Mouse (Mus musculus) forebrain, embryonic 12.5 days (tissue): ENCODE data around the gene Mrtfb. TPM values are rescaled to one million over a fixed set of nuclear protein-coding genes. Genes with fewer than 3 reads are reported as not detected.

Source experiments
- ATAC-seq: fragments of 200-750 bp; cut with Nextera tagmentation; 2 replicates; pipeline ENCODE4 v1.8.0; 2017; ENCODE audit warnings: moderate TSS enrichment; ENCODE audit not compliant: low FRiP score
- H3K27ac ChIP-seq: fragments of 300-500 bp; sonication (generic); 2 replicates; pipeline ENCODE4 v1.5.1; 2016; ENCODE audit warnings: mild to moderate bottlenecking
- H3K27me3 ChIP-seq: fragments of 300-500 bp; sonication (generic); 2 replicates; pipeline ENCODE4 v1.6.1; 2016; ENCODE audit warnings: mild to moderate bottlenecking
- H3K36me3 ChIP-seq: fragments of 300-500 bp; sonication (generic); replicated peaks from 2 replicates; pipeline ENCODE4 v1.6.1; 2016; ENCODE audit warnings: mild to moderate bottlenecking
- H3K4me1 ChIP-seq: fragments of 300-500 bp; sonication (generic); 2 replicates; pipeline ENCODE4 v1.6.1; 2016
- H3K4me2 ChIP-seq: fragments of 300-500 bp; sonication (generic); 2 replicates; pipeline ENCODE4 v1.6.1; 2016; ENCODE audit warnings: mild to moderate bottlenecking, moderate library complexity
- H3K4me3 ChIP-seq: fragments of 300-500 bp; sonication (generic); replicated peaks from 2 replicates; pipeline ENCODE4 v1.5.1; 2016; ENCODE audit warnings: mild to moderate bottlenecking
- H3K9ac ChIP-seq: fragments of 300-500 bp; sonication (generic); 2 replicates; pipeline ENCODE4 v1.6.1; 2016; ENCODE audit warnings: mild to moderate bottlenecking
- H3K9me3 ChIP-seq: fragments of 300-500 bp; sonication (generic); 2 replicates; pipeline ENCODE4 v1.6.1; 2016
- WGBS: fragments of 180-500 bp; shearing (Covaris S2); methylation state at CpG from one replicate; pipeline ENCODE4 v1.1.7; 2016; 5-methylcytosine and 5-hydroxymethylcytosine counted together
- microRNA counts: library from miRNA; unstranded; fragments of <30 nt; microRNA quantifications from one replicate; lab custom pipeline; 2017
- microRNA-seq: library from miRNA; unstranded; fragments of <30 nt; microRNA quantifications from one replicate; pipeline ENCODE4, GENCODE M21; 2017
- polyA plus RNA-seq: library from polyadenylated mRNA; unstranded; fragments of >200 nt; fragmentation: Nextera tagmentation; extraction: Ambion mirVana; gene quantifications from 2 replicates; pipeline ENCODE4 v1.2.1, GENCODE M21; 2016

Mrtfb gene
- polyA plus RNA-seq, 1 experiment from 2014 or later: 15.5 TPM

DNA sequence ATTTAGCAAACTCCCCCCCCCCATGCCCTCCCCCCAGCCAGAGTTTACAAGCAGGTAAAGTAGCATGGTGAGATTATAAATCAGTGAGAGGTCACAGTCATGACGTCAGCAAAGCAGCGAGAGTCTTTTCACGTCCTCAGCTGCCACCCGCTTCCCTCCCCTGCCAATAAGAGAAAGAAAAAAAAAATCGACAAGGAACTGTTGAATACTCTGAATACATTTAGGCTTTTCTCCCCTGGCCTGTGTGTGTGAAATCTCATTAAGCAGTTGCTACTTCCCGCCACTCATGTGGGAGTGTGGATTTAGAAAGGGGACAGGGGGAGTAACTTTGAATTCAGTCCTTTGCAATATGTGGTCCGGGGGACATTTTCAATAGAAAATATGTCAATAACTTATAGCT is 194.6 kb downstream of the Mrtfb start:
- Histone ChIP-seq H3K9ac (no peak overlapping the region), H3K27ac (no peak overlapping the region), H3K9me3 (no peaks in the 10 kb centered on the region), H3K4me2 (no peak overlapping the region), H3K27me3 (peaks cover 91% of the 10 kb centered on the region), H3K4me3 (no peak overlapping the region), H3K36me3 (no peaks in the 10 kb centered on the region), H3K4me1 (peaks cover 61% of the 10 kb centered on the region)
- WGBS: 8% methylated on average over 7 of the region's 7 CpGs
- ATAC-seq: no peak

DNA sequence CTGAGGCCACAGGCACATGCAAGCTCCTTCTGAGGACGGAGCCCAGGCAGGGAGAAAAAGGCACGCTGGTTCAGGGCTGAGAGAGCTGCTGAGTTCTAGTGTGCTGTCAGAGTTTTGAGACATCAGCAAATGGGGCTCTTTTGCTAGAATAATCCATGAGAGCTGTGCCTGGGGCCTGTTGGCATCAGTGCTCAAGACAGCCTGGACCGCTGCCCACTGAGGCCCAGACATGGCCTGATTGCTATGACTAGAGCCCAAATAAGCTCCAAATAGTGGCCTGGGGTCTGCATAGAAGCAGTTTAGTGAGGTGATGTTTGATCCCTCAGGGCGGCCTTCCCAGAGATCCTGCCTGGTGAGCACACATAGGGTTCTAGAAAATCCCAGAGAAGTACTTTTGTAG is 195.7 kb downstream of the Mrtfb start:
- ATAC-seq: no peak
- no peak overlapping the region for H3K27ac ChIP-seq
- 81% methylated on average over 4 of the region's 4 CpGs for WGBS
- peaks cover 91% of the 10 kb centered on the region for H3K27me3 ChIP-seq
- no peak overlapping the region for H3K4me2 ChIP-seq
- no peak overlapping the region for H3K9ac ChIP-seq
- peaks cover 55% of the 10 kb centered on the region for H3K4me1 ChIP-seq
- H3K36me3 ChIP-seq: no peaks in the 10 kb centered on the region
- no peaks in the 10 kb centered on the region for H3K9me3 ChIP-seq
- no peak overlapping the region for H3K4me3 ChIP-seq

DNA sequence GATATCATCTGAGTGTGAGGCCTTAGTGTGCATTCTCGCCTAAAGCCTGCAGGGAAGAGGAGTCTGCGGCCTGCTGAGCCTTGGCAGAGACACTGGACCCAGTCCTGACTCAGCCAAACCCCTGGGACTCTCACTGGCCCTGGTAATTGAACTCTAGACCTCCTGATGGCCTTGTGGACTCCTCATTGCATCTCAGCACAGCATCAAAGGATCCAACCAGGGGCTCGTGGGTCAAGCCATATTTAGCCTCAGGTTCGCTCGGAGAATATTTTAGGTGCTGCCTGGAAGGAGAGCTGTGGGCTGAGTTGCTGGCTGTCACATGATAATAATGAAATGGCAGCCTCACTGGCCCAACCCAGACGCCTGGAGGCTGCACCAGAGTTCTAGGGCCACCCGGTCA is 196.4 kb downstream of the Mrtfb start:
- Histone ChIP-seq H3K9me3 (no peaks in the 10 kb centered on the region), H3K4me3 (no peak overlapping the region), H3K4me2 (no peak overlapping the region), H3K27ac (no peak overlapping the region), H3K4me1 (peaks cover 48% of the 10 kb centered on the region), H3K9ac (no peak overlapping the region), H3K27me3 (peaks cover 91% of the 10 kb centered on the region), H3K36me3 (no peaks in the 10 kb centered on the region)
- ATAC-seq: no peak
- WGBS: 89% methylated on average over 7 of the region's 7 CpGs

DNA sequence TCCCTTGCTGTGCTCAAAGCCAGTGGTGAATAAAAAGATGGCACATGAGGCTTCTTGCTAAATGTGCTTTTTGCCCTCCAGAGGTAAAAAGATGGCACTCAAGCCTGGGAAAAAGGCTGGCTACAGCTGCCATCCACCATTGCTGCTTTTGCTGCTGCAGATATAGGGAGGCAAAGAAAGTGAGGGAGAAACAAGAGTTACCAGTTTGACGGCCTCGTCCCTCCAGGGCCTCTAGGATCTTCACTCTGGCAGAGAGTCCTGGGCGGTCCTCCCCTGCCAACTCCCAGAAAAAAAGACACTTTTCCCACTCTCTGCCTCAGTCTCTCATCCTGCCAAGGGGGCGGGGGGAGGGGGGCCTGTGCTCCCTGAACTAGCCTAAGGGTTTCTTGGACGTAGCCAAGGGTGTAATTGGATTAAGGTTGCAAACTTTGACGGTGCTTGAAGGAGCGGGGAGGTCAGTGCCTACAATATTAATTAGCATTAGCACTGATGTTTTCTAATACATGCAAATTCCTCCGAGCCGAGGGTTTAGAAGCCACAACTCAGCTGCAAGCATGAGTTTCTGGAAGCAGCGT is 197.8 kb downstream of the Mrtfb start:
- WGBS: 2% methylated on average over 10 of the region's 10 CpGs
- Histone ChIP-seq H3K9me3 (no peaks in the 10 kb centered on the region), H3K36me3 (no peaks in the 10 kb centered on the region), H3K27ac (no peak overlapping the region), H3K27me3 (peaks cover 83% of the 10 kb centered on the region), H3K9ac (0 out of 2 replicates have a peak overlapping the region, but pooled peaks have one; percentile 12), H3K4me1 (peaks cover 36% of the 10 kb centered on the region), H3K4me2 (no peak overlapping the region), H3K4me3 (no peak overlapping the region)
- ATAC-seq: peak; percentile 68

DNA sequence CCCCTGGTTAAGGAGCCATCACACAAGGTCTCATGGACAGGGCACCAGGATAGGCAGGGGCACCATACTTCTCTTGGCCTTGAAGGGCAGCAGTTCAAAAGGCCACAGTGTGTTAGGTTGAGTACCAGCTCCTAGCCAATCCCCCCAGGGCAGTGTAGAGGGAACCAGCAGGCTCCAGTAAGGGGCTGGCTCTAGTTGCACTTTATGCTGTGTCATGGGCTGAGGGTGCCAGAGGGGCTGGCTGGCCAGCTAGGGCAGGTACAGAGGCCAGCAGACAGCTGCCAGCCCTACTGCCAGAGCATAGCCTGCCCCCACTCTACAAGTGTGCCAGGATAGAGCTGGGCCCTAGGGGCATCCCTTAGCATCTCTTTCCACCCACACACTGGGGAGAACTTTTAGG is 199.3 kb downstream of the Mrtfb start:
- Histone ChIP-seq H3K27ac (no peak overlapping the region), H3K9me3 (no peaks in the 10 kb centered on the region), H3K4me2 (no peak overlapping the region), H3K27me3 (peaks cover 69% of the 10 kb centered on the region), H3K4me1 (peaks cover 22% of the 10 kb centered on the region), H3K36me3 (no peaks in the 10 kb centered on the region), H3K4me3 (no peak overlapping the region), H3K9ac (no peak overlapping the region)
- ATAC-seq: no peak

DNA sequence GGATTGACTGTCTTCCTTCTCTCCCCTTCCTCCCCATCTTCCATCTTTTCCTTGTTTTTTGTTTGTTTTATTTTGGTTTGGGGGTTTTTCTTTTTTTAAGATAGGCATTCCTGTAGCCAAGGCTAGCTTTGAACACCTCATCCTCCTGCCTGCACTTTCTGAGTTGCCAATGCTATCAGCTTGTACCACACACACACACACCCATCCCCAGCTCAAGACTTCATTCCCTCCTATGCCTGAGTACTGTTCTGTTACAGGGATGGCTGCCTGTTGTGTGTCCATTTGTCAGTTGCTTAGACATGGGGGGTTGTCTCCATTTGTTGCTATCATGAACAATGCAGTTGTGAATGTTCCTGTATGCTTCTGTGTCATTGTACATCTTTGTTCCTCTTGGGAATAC is 202.3 kb downstream of the Mrtfb start:
- no peaks in the 10 kb centered on the region for H3K9me3 ChIP-seq
- H3K27ac ChIP-seq: no peak overlapping the region
- H3K27me3 ChIP-seq: peaks cover 39% of the 10 kb centered on the region
- ATAC-seq: no peak
- H3K36me3 ChIP-seq: no peaks in the 10 kb centered on the region
- peaks cover 15% of the 10 kb centered on the region for H3K4me1 ChIP-seq
- H3K9ac ChIP-seq: no peak overlapping the region
- H3K4me2 ChIP-seq: no peak overlapping the region
- H3K4me3 ChIP-seq: no peak overlapping the region

DNA sequence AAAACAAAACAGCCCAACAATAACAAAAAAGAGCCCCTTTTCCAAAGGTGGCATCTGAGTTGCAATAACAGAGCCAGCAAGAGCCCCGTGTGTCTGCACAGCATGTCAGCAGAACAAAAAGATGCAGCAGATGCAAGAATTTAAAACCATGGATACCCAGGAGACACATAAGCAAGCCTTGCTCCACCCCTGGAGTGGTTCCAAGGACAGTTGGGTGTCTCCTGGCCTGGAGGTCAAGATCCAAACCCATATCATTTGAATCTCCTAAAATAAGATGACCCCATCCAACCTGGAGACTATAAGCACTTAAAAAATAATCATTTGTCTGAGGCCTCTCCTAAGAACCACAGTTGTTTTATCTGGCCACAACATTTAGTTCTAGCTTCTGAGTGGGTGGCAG is 203.8 kb downstream of the Mrtfb start:
- 42% methylated on average over 1 of the region's 1 CpGs for WGBS
- no peak overlapping the region for H3K27ac ChIP-seq
- H3K9me3 ChIP-seq: no peaks in the 10 kb centered on the region
- no peak overlapping the region for H3K4me2 ChIP-seq
- H3K4me1 ChIP-seq: 0 out of 2 replicates have a peak, but pooled peaks cover 4% of the 10 kb centered on the region
- ATAC-seq: no peak
- H3K9ac ChIP-seq: no peak overlapping the region
- H3K4me3 ChIP-seq: no peak overlapping the region
- H3K27me3 ChIP-seq: peaks cover 33% of the 10 kb centered on the region
- H3K36me3 ChIP-seq: no peaks in the 10 kb centered on the region

DNA sequence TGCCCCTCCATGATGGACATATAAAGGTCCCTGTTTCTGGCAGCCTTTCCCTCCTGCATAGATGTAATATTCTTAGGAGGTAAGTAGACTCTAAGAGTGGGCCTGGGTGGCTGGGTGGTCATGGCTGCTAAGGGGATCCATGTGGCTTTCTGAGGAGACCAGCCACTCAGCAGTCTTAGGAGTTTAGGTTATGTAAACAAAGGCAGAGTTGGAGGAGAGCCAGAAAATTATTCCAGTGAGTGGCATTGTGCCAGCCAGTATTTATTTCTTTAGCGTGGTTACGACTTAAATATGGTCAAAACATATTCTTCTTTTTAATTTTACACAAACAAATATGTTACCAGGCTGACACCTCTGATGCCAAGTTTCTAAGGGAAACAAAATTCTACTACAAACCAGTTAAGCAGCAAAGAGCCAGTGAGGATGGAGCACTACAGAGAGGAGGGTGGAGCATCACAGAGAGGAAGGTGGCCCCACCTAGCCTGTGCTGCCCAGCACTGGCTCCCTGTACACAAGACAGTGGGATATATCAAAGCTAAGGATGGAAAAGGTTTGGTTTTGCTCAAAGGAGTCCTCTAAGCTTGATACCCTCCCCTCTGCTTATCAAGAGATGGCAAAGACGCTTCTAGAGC is 204.6 kb downstream of the Mrtfb start:
- 0 out of 2 replicates have a peak, but pooled peaks cover 4% of the 10 kb centered on the region for H3K4me1 ChIP-seq
- no peak overlapping the region for H3K9ac ChIP-seq
- no peak overlapping the region for H3K4me2 ChIP-seq
- no peak for ATAC-seq
- H3K27ac ChIP-seq: no peak overlapping the region
- H3K4me3 ChIP-seq: no peak overlapping the region
- 80% methylated on average over 3 of the region's 3 CpGs for WGBS
- H3K36me3 ChIP-seq: no peaks in the 10 kb centered on the region
- no peaks in the 10 kb centered on the region for H3K9me3 ChIP-seq
- peaks cover 25% of the 10 kb centered on the region for H3K27me3 ChIP-seq

DNA sequence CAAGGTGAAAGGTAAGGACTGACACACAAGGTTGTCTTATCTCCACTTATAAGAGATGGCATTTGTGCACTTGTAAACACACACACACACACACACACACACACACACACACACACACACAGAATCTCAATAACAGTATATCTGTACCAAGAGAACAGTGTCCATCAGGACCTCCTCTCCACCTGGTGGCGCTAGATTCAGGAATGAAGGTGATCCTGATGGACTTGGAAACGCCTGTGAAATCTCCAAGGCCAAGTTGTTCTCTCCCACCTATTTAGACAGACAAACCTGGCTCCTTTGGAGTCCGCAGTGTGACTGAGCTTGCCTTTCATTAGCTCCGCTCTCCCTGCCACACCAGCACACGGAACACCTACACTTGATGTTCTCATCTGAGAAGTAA is 208.4 kb downstream of the Mrtfb start:
- H3K4me1 ChIP-seq: 0 out of 2 replicates have a peak, but pooled peaks cover 4% of the 10 kb centered on the region
- no peak overlapping the region for H3K9ac ChIP-seq
- no peak overlapping the region for H3K27ac ChIP-seq
- H3K4me2 ChIP-seq: no peak overlapping the region
- 80% methylated on average over 5 of the region's 5 CpGs for WGBS
- no peaks in the 10 kb centered on the region for H3K27me3 ChIP-seq
- no peaks in the 10 kb centered on the region for H3K36me3 ChIP-seq
- no peak for ATAC-seq
- no peaks in the 10 kb centered on the region for H3K9me3 ChIP-seq
- no peak overlapping the region for H3K4me3 ChIP-seq

MicroRNAs encoded within 50 kb of the gene (microRNA counts, 519-probe panel; counts per million panel counts)
- not detected for microRNA mmu-miR-193b (lab: Ali Mortazavi, UCI)

Small RNA genes within 50 kb of the gene (microRNA-seq; reads per million reads assigned to microRNA genes)
- gene Mir193b: 18.0 reads per million, percentile 32 among the genes with 10 or more reads in this experiment
- gene Mir365-1: not detected

Other genes with a start within 250 kb of the Mrtfb start
- gene Ercc4, start 146.8 kb upstream of the Mrtfb start, polyA plus RNA-seq: 15.0 and 17.5 TPM in 2 replicates